Mouse (Mus musculus) ES-E14 (cell line): ENCODE results near the gene Kctd17. TPM values are rescaled to one million over a fixed set of nuclear protein-coding genes. Genes with fewer than 3 reads are reported as not detected.

Source experiments
- DNase-seq: peaks from one replicate; pipeline ENCODE4 v3.0.0-alpha.2; 2013; ENCODE audit warnings: low read depth, low spot score
- H3K27ac ChIP-seq: 2 replicates; pipeline ENCODE4 v1.5.1; 2012; ENCODE audit warnings: low read depth, mild to moderate bottlenecking, low read length, moderate library complexity, mixed read lengths; ENCODE audit not compliant: poor library complexity, insufficient read depth, severe bottlenecking
- H3K36me3 ChIP-seq: 2 replicates; pipeline ENCODE4 v1.6.1; 2012; ENCODE audit warnings: mild to moderate bottlenecking, low read length, moderate library complexity, mixed read lengths; ENCODE audit not compliant: control insufficient read depth, poor library complexity, insufficient read depth, severe bottlenecking
- H3K4me1 ChIP-seq, 2 experiments: fragments of 150-350 bp in 1 of 2; sonication (generic) in 1 of 2; 2 replicates each; pipeline ENCODE4 v1.6.1; 2012; ENCODE audit warnings: low read length in 2 of 2, mild to moderate bottlenecking in 1 of 2, mixed read lengths in 1 of 2; ENCODE audit not compliant: control insufficient read depth in 2 of 2, insufficient read depth in 2 of 2, poor library complexity in 1 of 2
- H3K4me3 ChIP-seq, 2 experiments: fragments of 150-350 bp in 1 of 2; sonication (generic) in 1 of 2; 2 replicates each; pipeline ENCODE4 v1.5.1; 2012; ENCODE audit warnings: low read length in 2 of 2, low read depth in 1 of 2, mild to moderate bottlenecking in 1 of 2, mixed read lengths in 1 of 2; ENCODE audit not compliant: insufficient read depth in 1 of 2, poor library complexity in 1 of 2, severe bottlenecking in 1 of 2
- H3K9ac ChIP-seq: 2 replicates; pipeline ENCODE4 v1.6.1; 2012; ENCODE audit warnings: low read depth, mild to moderate bottlenecking, low read length, mixed read lengths; ENCODE audit not compliant: poor library complexity, insufficient read depth, severe bottlenecking
- H3K9me3 ChIP-seq: fragments of 150-350 bp; sonication (generic); 2 replicates; pipeline ENCODE4 v1.6.1; 2012; ENCODE audit warnings: low read depth, mild to moderate bottlenecking, low read length; ENCODE audit not compliant: control insufficient read depth, insufficient read depth
- CHD2 ChIP-seq: IDR thresholded peaks from 2 replicates; pipeline ENCODE4 v1.6.1; 2014; ENCODE audit warnings: mild to moderate bottlenecking, low read depth, low read length, inconsistent platforms
- HCFC1 ChIP-seq: IDR thresholded peaks from 2 replicates; pipeline ENCODE4 v1.6.1; 2012; ENCODE audit warnings: low read length, inconsistent platforms, borderline replicate concordance; ENCODE audit not compliant: insufficient read depth
- MAFK ChIP-seq: IDR thresholded peaks from 2 replicates; pipeline ENCODE4 v1.6.1; 2014; ENCODE audit warnings: mild to moderate bottlenecking, low read depth, low read length, inconsistent platforms; ENCODE audit not compliant: insufficient read depth
- ZC3H11A ChIP-seq: IDR thresholded peaks from 2 replicates; pipeline ENCODE4 v1.6.1; 2012; ENCODE audit warnings: low read depth, mild to moderate bottlenecking, inconsistent platforms, low read length, borderline replicate concordance
- ZNF384 ChIP-seq: IDR thresholded peaks from 2 replicates; pipeline ENCODE4 v1.6.1; 2012; ENCODE audit warnings: low read depth, low read length, inconsistent platforms
- in situ Hi-C, 2 experiments: fragments of 600-800 bp; cut with MboI; formaldehyde crosslinking; loops; one replicate each; pipeline ENCODE4 v1.15.1; 2025; ENCODE audit warnings: low sequenced_read_pairs in 2 of 2, inconsistent platforms in 1 of 2; ENCODE audit not compliant: unreplicated experiment in 2 of 2
- total RNA-seq: library from RNA; depleted of rRNA; stranded (reverse); fragments of 300-350 nt; gene quantifications from 2 replicates; pipeline ENCODE4 v1.2.3, GENCODE M21; 2012

Kctd17 gene
- total RNA-seq, 1 experiment = 24.7 TPM

DNA sequence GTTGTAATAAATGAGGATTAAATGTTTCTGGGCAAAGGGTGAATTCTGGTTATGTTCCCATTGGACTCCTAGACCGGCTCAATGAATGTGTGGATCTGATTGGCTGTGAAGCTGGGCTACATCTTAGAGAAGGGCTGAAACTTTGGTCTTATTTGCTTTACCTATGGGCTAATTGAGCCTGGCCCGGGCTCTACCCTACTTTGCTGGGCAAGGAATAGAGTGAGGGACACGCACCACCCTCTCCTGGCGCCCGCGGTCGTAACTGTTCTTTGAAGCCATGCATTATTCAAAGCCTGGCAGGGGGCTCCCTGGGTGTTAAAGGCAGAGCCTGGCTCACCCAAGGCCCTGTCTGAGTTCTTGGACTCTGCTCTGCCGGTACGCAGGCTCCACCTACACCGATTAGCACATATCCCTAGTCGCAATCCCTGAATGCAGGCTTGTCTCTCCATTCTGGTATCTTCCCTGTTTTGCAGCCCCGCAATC lies 18.8 kb upstream of the Kctd17 start:
- no peak for DNase-seq
- Histone ChIP-seq H3K27ac (no peak overlapping the region), H3K9me3 (no peaks in the 10 kb centered on the region), H3K4me3 (peak overlapping the region; percentile 50 to 73), H3K4me1 (peaks cover 0 to 9% of the 10 kb centered on the region in 2 experiments; a peak in 1 of 4 replicates), H3K36me3 (peaks cover 19% of the 10 kb centered on the region; the same call in 1 of the 2 replicates), H3K9ac (peak overlapping the region; percentile 65)
- in situ Hi-C loops = no loop called here
- no peak for TF ChIP-seq ZC3H11A
- TF ChIP-seq HCFC1 = no peak
- TF ChIP-seq MAFK = no peak
- TF ChIP-seq ZNF384 = no peak
- TF ChIP-seq CHD2 = no peak

DNA sequence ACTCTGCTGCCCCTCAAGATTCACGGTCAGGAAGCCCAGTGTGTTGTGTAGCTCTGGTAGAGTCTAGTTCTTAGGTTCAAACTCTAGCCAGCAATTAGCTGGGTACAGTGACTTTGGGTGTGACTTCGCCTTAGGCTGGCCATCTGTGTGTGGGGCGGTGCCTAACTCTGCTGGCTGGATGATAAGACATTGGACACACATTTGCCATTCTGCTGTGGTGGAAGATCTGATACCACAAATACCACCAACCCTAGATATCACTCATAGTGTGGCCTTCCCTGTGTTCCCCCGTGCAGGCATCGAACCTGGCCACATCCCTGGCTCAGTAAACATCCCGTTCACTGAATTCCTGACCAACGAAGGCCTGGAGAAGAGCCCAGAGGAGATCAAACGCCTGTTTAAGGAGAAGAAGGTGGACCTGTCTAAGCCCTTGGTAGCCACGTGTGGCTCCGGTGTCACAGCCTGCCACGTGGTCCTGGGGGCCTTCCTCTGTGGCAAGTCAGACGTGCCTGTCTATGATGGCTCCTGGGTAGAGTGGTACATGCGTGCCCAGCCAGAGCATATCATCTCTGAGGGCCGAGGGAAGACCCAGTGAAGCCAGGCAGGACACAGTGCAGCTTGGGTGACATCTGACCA lies 15.2 kb upstream of the Kctd17 start:
- TF ChIP-seq ZC3H11A = no peak
- in situ Hi-C loops = no loop called here
- H3K36me3 ChIP-seq = peaks cover 19% of the 10 kb centered on the region; the same call in 1 of the 2 replicates
- no peak overlapping the region for H3K27ac ChIP-seq
- no peak overlapping the region for H3K4me3 ChIP-seq
- H3K4me1 ChIP-seq = peaks cover 0 to 12% of the 10 kb centered on the region in 2 experiments; a peak in 1 of 4 replicates
- DNase-seq = no peak
- H3K9me3 ChIP-seq = no peaks in the 10 kb centered on the region
- H3K9ac ChIP-seq = no peak overlapping the region

DNA sequence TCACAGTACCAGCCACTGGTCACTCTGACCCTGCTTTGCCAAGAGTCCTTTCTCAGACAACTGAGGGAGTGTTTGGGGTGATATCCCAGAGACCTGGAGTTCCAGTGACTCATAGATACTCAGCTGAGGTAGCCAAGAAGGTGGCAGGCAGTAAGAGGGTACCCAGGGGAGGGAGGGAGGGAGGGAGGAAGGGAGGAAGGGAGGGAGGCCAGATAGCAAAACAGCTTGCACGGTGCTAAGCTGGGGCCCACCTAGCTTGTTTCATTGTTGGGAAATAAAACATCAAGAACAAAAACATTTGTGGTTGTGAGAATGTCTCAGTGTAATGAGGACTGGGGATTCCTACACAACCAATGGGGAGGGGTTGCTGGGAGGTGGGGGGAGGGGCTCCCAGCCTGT lies 14.6 kb upstream of the Kctd17 start:
- DNase-seq = no peak
- Histone ChIP-seq H3K9me3 (no peaks in the 10 kb centered on the region), H3K27ac (no peak overlapping the region), H3K36me3 (peaks cover 19% of the 10 kb centered on the region; the same call in 1 of the 2 replicates), H3K4me3 (no peak overlapping the region), H3K4me1 (peaks cover 0 to 12% of the 10 kb centered on the region in 2 experiments; a peak in 1 of 4 replicates), H3K9ac (no peak overlapping the region)
- TF ChIP-seq ZC3H11A = no peak
- TF ChIP-seq ZNF384 = no peak
- TF ChIP-seq CHD2 = no peak
- no peak for TF ChIP-seq HCFC1
- no peak for TF ChIP-seq MAFK
- in situ Hi-C loops = no loop called here

DNA sequence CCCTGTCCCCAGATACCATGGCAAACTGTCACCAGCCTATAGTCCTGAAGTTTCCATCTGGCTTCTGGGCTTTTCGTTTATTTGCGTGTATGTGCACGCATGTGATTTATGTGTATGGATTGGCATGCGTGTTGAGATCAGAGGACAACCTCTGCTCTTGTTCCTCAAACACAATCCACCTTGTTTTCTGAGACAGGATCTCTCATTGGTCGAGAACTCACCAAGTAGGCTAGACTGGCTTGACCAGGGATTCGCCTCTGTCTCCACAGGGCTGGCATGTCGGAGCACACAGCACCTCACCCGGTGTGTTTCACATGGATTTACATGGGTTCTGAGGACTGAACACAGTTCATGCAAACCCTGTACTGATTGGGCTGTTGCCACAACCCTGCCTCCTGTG lies 14.2 kb upstream of the Kctd17 start:
- Histone ChIP-seq H3K9me3 (no peaks in the 10 kb centered on the region), H3K9ac (no peak overlapping the region), H3K4me1 (peaks cover 0 to 12% of the 10 kb centered on the region in 2 experiments; a peak in 1 of 4 replicates), H3K36me3 (peaks cover 19% of the 10 kb centered on the region; the same call in 1 of the 2 replicates), H3K27ac (no peak overlapping the region), H3K4me3 (no peak overlapping the region)
- no peak for DNase-seq
- TF ChIP-seq ZC3H11A = no peak
- no peak for TF ChIP-seq HCFC1
- no peak for TF ChIP-seq MAFK
- TF ChIP-seq CHD2 = no peak
- TF ChIP-seq ZNF384 = no peak
- in situ Hi-C loops = no loop called here

DNA sequence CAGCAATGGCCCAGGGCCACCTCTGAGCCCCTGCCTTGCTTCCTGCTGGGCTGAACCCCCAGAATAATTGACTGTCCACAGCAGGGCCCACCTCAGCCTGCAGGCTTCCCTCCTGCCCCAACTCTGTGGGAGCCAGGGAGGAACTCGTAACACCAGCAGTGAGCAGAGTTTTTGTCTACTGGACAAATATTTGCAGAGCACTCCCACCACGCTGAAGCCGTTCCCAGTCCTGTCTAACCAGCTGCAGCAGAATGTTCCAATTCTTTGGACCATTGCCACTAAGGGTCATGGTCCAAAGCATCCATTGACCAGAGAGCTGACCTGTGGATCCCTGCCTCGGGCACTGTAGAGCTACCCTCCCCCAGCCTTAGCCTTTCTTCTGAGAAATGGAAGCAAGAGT lies 11.4 kb upstream of the Kctd17 start:
- DNase-seq = no peak
- Histone ChIP-seq H3K27ac (no peak overlapping the region), H3K9ac (no peak overlapping the region), H3K36me3 (peaks cover 9% of the 10 kb centered on the region; the same call in 1 of the 2 replicates), H3K4me3 (no peak overlapping the region), H3K4me1 (peaks cover 0 to 9% of the 10 kb centered on the region in 2 experiments; a peak in 1 of 4 replicates), H3K9me3 (no peaks in the 10 kb centered on the region)
- TF ChIP-seq ZC3H11A (no peak), ZNF384 (no peak), CHD2 (no peak), MAFK (0 out of 2 replicates have a peak, but pooled peaks have one; percentile 2), HCFC1 (no peak)
- in situ Hi-C loops = no loop called here
